Mouse (Mus musculus): Measurements from ENCODE around the gene Ifi35.

DNA sequence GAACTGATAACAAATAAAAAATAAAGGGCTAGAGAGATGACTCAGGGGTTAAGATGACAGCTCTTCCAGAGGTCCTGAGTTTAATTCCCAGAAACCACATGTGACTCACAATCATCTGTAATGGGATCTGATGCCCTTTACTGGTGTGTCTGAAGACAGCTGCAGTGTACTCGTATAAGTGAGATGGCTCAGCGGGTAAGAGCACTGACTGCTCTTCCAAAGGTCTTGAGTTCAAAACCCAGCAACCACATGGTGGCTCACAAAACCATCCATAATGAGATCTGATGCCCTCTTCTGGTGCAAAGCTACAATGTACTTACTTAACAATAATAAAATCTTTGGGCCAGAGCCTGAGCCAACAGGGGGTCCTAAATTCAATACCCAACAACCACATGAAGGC lies 32.9 kb upstream of the Ifi35 start:
- TF ChIP-seq CTCF (IDR thresholded peaks at IDR 0.05; ENCODE audit: low read depth, low read length): no peak
- TF ChIP-seq POLR2A (IDR thresholded peaks at IDR 0.05; ENCODE audit: borderline replicate concordance, low read depth, low read length): no peak
